Mouse (Mus musculus): ENCODE measurements around the gene Cebpb.

DNA sequence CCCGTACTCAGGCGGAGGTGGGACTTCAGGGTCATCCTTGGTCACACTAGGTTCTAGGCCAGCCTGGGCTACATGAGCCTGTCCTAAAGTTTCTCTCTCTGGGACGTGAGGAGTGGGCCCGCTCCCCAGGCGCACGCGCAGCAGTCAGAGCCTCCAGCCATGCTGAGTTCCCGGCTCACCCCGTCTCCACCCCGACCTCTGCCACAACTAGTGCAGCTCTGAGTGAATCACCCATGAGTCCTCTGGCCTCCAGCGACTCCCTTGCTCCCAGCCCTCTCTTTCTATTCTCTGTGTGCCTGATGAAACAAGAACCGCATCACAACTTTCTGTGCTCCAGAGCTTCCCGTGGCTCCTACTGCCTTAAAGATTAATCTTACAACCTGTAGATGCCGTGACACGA, 19.7 kb downstream of the Cebpb start:
- TF ChIP-seq POLR2A (IDR thresholded peaks at IDR 0.05; ENCODE audit: extremely low read depth, insufficient read depth, low read length): no peak
- TF ChIP-seq CTCF (IDR thresholded peaks at IDR 0.05; ENCODE audit: extremely low read depth, insufficient read depth, low read length): no peak
